27 mouse cellular contexts compared by ENCODE assay signal in the genomic region with DNA sequence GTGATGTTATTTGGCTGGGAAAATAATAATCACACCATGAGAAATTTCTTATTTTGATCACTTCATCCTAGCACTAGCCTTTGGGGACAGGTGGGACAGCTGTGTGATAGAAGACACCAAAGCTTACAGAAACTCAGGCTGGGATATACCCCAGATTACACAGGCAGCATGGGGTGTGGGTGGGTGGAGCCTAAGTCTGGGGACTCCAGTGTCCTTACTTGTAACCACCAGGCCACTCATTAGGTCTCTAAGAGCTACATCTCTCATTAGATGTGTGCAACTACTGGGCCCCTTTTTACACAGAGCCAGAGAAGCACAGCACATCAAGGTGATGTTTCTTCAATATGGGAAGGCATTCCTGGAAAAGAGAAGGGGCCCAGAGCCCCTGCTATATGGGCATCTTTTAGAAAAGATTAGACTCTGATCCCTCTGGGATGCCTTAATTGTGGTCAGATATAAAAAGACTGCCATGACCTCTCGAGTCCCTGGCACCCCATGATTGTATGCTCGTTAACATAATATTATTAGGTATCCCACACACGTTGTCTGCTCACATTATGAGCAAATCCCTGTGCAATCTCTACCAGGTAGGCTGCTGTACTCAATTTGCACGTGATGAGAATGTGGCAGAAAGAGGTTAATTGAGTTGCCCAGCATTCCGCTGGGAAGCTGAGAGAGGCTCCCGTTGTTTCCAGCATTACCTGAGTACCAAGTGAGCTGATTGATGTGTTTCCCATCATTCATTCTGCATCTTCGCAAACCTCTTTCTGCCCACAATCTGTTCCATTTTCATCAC.
DNase-seq lines count a peak whose midpoint lies in the region; ATAC-seq lines count a peak whose summit lies in the region.
"Had no signal": no experiment of that assay in that cellular context is flagged by ENCODE, and none has a peak within 500 bp of the region (broad histone marks: within the 10 kb centered on the region; RNA-seq: fewer than 3 reads in every experiment).

No protein-coding gene starts in this region.

- DNase-seq in hindbrain, embryonic 10.5 days (ENCODE audit: low spot score), result no peak
- DNase-seq in right cerebral cortex, adult 2 months (ENCODE audit: low spot score in 2 of 2), result peak; percentile 11 to 17
- DNase-seq in right cerebral cortex, postnatal 36 days (ENCODE audit: low spot score in 2 of 2), result no peak
- no peak for DNase-seq in gastrocnemius, adult 18-20 months (ENCODE audit: low spot score)
- DNase-seq in layer of hippocampus, adult 8-10 months (ENCODE audit: low spot score in 2 of 2), result no peak
- DNase-seq in lung, postnatal 14 days, result no peak
- DNase-seq: adrenal gland, postnatal 10 days; cerebellum, adult 11-12 months; cerebellum, postnatal 10 days; gastrocnemius, postnatal 14 days; heart, postnatal 36 days; kidney, adult 18-20 months; kidney, postnatal 4 days; lung, embryonic 14.5 days; right cerebral cortex, postnatal 14 days; spleen, adult 18-20 months; thymus, postnatal 14 days had no signal

- no peak for ATAC-seq in hindbrain, embryonic 12.5 days (ENCODE audit: low FRiP score)
- peak; percentile 71 for ATAC-seq in midbrain, embryonic 13.5 days
- ATAC-seq: inflammation-experienced regulatory T-cells, adult 6 months had no signal

- H3K9me3 ChIP-seq in hindbrain, embryonic 12.5 days (replicated peaks), result no peaks in the 10 kb centered on the region
- H3K9me3 ChIP-seq in hindbrain, embryonic 10.5 days, result no peaks in the 10 kb centered on the region
- no peaks in the 10 kb centered on the region for H3K9me3 ChIP-seq in midbrain, embryonic 13.5 days
- H3K9me3 ChIP-seq: forebrain, embryonic 12.5 days; G1E; limb, embryonic 12.5 days; liver, embryonic 15.5 days; neural tube, embryonic 13.5 days had no signal

- H3K27ac ChIP-seq in hindbrain, embryonic 12.5 days, result 0 out of 2 replicates have a peak overlapping the region, but pooled peaks have one; percentile 2
- no peak overlapping the region for H3K27ac ChIP-seq in hindbrain, embryonic 10.5 days
- no peak overlapping the region for H3K27ac ChIP-seq in midbrain, embryonic 13.5 days
- H3K27ac ChIP-seq: forebrain, embryonic 12.5 days; kidney, postnatal 0 days; limb, embryonic 12.5 days; liver, embryonic 15.5 days; neural tube, embryonic 13.5 days had no signal

- 71% methylated on average over 7 of the region's 7 CpGs for WGBS in hindbrain, embryonic 12.5 days
- WGBS in hindbrain, embryonic 10.5 days, result 83% methylated on average over 7 of the region's 7 CpGs
- 60% methylated on average over 7 of the region's 7 CpGs for WGBS in midbrain, embryonic 13.5 days

- no peak overlapping the region for H3K9ac ChIP-seq in hindbrain, embryonic 12.5 days
- H3K9ac ChIP-seq in midbrain, embryonic 13.5 days (replicated peaks), result no peak overlapping the region
- H3K9ac ChIP-seq: forebrain, embryonic 12.5 days; limb, embryonic 12.5 days; liver, embryonic 15.5 days; lung, embryonic 14.5 days; neural tube, embryonic 13.5 days had no signal

- no peak overlapping the region for H3K4me2 ChIP-seq in hindbrain, embryonic 12.5 days (replicated peaks)
- H3K4me2 ChIP-seq in midbrain, embryonic 13.5 days (replicated peaks), result no peak overlapping the region
- H3K4me2 ChIP-seq: forebrain, embryonic 12.5 days; limb, embryonic 12.5 days; liver, embryonic 15.5 days; lung, embryonic 14.5 days; neural tube, embryonic 13.5 days had no signal

- no peaks in the 10 kb centered on the region for H3K4me1 ChIP-seq in hindbrain, embryonic 12.5 days
- H3K4me1 ChIP-seq in hindbrain, embryonic 10.5 days (replicated peaks), result no peaks in the 10 kb centered on the region
- H3K4me1 ChIP-seq in midbrain, embryonic 13.5 days (replicated peaks), result 0 out of 2 replicates have a peak, but pooled peaks cover 5% of the 10 kb centered on the region
- H3K4me1 ChIP-seq: forebrain, embryonic 12.5 days; liver, embryonic 15.5 days; neural tube, embryonic 13.5 days had no signal

- H3K4me3 ChIP-seq in hindbrain, embryonic 12.5 days, result no peak overlapping the region
- no peak overlapping the region for H3K4me3 ChIP-seq in hindbrain, embryonic 10.5 days
- no peak overlapping the region for H3K4me3 ChIP-seq in midbrain, embryonic 13.5 days (replicated peaks)
- H3K4me3 ChIP-seq: erythroblast, embryonic 14.5 days; forebrain, embryonic 12.5 days; limb, embryonic 12.5 days; liver, embryonic 15.5 days; neural tube, embryonic 13.5 days had no signal

- H3K27me3 ChIP-seq in hindbrain, embryonic 12.5 days, result no peaks in the 10 kb centered on the region
- H3K27me3 ChIP-seq in hindbrain, embryonic 10.5 days (ENCODE audit: insufficient read depth, poor library complexity, severe bottlenecking), result no peaks in the 10 kb centered on the region
- no peaks in the 10 kb centered on the region for H3K27me3 ChIP-seq in midbrain, embryonic 13.5 days
- H3K27me3 ChIP-seq: forebrain, embryonic 12.5 days; limb, embryonic 12.5 days; liver, embryonic 15.5 days; neural tube, embryonic 13.5 days had no signal

- no peaks in the 10 kb centered on the region for H3K36me3 ChIP-seq in hindbrain, embryonic 12.5 days
- no peaks in the 10 kb centered on the region for H3K36me3 ChIP-seq in hindbrain, embryonic 10.5 days
- H3K36me3 ChIP-seq in midbrain, embryonic 13.5 days, result no peaks in the 10 kb centered on the region
- H3K36me3 ChIP-seq: forebrain, embryonic 12.5 days; G1E; liver, embryonic 15.5 days; neural tube, embryonic 13.5 days had no signal

Comparison
In these comparisons a context has a peak if more than half of its experiments do, and no peak if none do; other contexts are left out.
1. DNase-seq: peak in right cerebral cortex, adult 2 months (2 of 2); none in hindbrain, embryonic 10.5 days (single experiment), right cerebral cortex, postnatal 36 days (0 of 2), gastrocnemius, adult 18-20 months (single experiment), layer of hippocampus, adult 8-10 months (0 of 2) and lung, postnatal 14 days (single experiment).